Mouse (Mus musculus) lung, postnatal 0 days (tissue): Measurements from ENCODE around the gene Tmem184a.

Experiments used
- CTCF ChIP-seq: IDR thresholded peaks from 2 replicates; pipeline ENCODE4 v1.5.1; 2016; ENCODE audit warnings: antibody characterized with exemption, mild to moderate bottlenecking
- EP300 ChIP-seq: IDR thresholded peaks from 2 replicates; pipeline ENCODE4 v1.6.1; 2016; ENCODE audit warnings: antibody characterized with exemption, mild to moderate bottlenecking, control low read depth

DNA sequence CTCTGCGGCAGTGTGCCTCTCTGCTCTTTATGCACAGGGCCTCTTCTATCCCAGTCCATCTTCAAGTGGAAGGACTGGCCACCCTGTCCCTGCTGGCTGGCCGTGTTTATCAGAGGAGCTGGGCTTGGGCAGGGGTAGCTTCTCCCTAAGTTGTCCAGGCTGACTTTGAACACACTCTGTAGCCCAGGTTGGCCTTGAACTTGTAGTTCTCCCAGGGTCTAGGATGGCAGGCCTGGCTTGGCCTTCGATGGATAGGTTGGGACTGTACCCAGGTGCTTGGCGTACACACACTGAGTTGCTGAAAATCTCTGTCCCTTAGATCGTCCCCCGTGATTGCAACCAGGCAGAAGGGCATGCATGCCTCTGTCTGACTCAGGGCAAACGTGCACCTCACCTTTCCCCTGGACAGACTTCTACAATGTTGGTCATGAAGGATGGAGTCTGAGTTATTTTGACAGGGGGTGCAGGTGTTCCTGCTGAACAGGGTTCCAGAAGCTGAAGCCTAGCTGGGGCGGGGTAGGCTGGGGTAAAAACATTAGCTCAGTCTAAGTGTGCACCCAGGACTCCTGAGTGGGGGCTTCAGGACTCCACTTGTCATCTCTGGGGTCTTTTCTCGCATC, 23.6 kb downstream of the Tmem184a start:
- TF ChIP-seq CTCF (no peak), EP300 (no peak)
